Mouse (Mus musculus) cortical plate, adult 2 months (tissue): ENCODE measurements around the gene Smyd1.

ENCODE experiments used
- CTCF ChIP-seq: fragments of 200-500 bp; IDR thresholded peaks from 2 replicates; pipeline ENCODE4 v1.5.1; 2011; ENCODE audit warnings: mild to moderate bottlenecking, control low read depth, low read length; ENCODE audit not compliant: insufficient read depth; ENCODE audit errors: extremely low read depth
- POLR2A ChIP-seq: fragments of 200-500 bp; IDR thresholded peaks from 2 replicates; pipeline ENCODE4 v1.6.1; 2011; ENCODE audit warnings: mild to moderate bottlenecking, low read length, control low read depth; ENCODE audit not compliant: insufficient read depth; ENCODE audit errors: extremely low read depth

DNA sequence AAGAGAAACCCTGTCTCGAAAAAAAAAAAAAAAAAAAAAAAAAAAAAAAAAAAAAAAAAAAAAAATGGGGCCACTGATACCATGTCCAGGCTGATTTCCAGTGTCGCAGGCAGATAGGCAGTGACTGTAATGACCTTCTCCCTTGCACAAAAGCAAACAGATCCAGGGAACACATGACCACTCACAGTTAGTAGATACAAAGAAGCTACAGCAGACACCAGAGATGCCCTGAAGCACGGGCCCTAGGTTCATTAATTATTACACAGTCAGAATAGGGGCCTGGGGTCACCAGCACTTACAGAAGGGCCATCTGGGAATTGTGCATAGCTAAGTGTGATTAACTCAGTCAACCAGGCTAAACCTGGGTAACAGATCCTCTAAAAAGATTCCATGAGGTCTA is 86.1 kb downstream of the Smyd1 start:
- no peak for TF ChIP-seq POLR2A
- TF ChIP-seq CTCF: no peak
